Mouse (Mus musculus): Measurements from ENCODE around the gene BC051019. TPM values are rescaled to one million over a fixed set of nuclear protein-coding genes. Genes with fewer than 3 reads are reported as not detected.

The BC051019 gene
- polyA plus RNA-seq (2014; fragmentation: Nextera tagmentation; extraction: Ambion mirVana), result 0.16 TPM in 1 of 2 replicates, not detected in the other

DNA sequence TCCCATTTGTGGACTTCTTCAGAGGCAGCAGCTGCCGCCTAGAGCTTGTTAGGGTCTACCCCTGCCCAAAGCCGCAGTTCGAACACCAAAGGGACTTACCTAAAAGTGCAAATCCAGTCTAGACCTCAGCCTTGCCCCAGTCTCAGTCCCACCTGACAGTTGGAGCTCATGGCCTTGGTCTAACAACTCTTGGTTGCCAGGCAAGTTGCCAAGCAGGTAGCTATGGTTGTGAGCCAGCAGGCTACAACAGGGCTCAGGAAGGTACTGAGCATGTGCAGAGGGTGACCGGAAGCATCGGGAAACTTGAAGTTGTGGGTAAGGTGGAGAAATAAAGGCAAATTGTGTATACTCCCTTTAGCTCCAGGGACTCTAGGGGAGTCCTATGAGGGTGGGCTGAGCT lies at the start of gene BC051019:
TSS of gene BC051019 (minus strand) at position 154 of the 400 bp plus-strand sequence.
- no peak for ATAC-seq (ENCODE audit: insufficient number of reproducible peaks, insufficient read depth, low FRiP score, low read depth)
- Histone ChIP-seq H3K27ac (replicated peaks in 1 of 2; ENCODE audit: control insufficient read depth in 1 of 2, insufficient read depth in 1 of 2, low read depth in 2 of 2, low read length in 2 of 2) (no peak within 1 kb of the TSS), H3K4me1 (ENCODE audit: control insufficient read depth in 2 of 2, insufficient read depth in 2 of 2, low read length in 2 of 2) (no peaks in the 10 kb centered on the region), H3K27me3 (ENCODE audit: control insufficient read depth, insufficient read depth, low read length) (no peaks in the 10 kb centered on the region), H3K4me2 (ENCODE audit: low read length) (no peak within 1 kb of the TSS), H3K9ac (ENCODE audit: low read length) (no peak within 1 kb of the TSS), H3K9me3 (ENCODE audit: control insufficient read depth, low read length) (peaks cover 4% of the 10 kb centered on the region; the same call in 1 of the 2 replicates), H3K4me3 (ENCODE audit: control insufficient read depth in 1 of 2, insufficient read depth in 1 of 2, low read depth in 1 of 2, low read length in 2 of 2) (no peak within 1 kb of the TSS), H3K36me3 (ENCODE audit: control insufficient read depth, insufficient read depth, low read length) (no peaks in the 10 kb centered on the region)
- WGBS, result 89% methylated on average over 5 of the region's 5 CpGs

GRCm38 (mm10) chr7:109772251-109772650 lies 48.6 kb upstream of the BC051019 start:
- H3K4me2 ChIP-seq (ENCODE audit: low read length), result no peak overlapping the region
- no peaks in the 10 kb centered on the region for H3K36me3 ChIP-seq (ENCODE audit: control insufficient read depth, insufficient read depth, low read length)
- H3K4me3 ChIP-seq (ENCODE audit: control insufficient read depth in 1 of 2, insufficient read depth in 1 of 2, low read depth in 1 of 2, low read length in 2 of 2), result no peak overlapping the region
- ATAC-seq (ENCODE audit: insufficient number of reproducible peaks, insufficient read depth, low FRiP score, low read depth), result no peak
- H3K9me3 ChIP-seq (ENCODE audit: control insufficient read depth, low read length), result no peaks in the 10 kb centered on the region
- H3K27ac ChIP-seq (replicated peaks in 1 of 2; ENCODE audit: control insufficient read depth in 1 of 2, insufficient read depth in 1 of 2, low read depth in 2 of 2, low read length in 2 of 2), result no peak overlapping the region
- H3K9ac ChIP-seq (ENCODE audit: low read length), result no peak overlapping the region
- no peaks in the 10 kb centered on the region for H3K27me3 ChIP-seq (ENCODE audit: control insufficient read depth, insufficient read depth, low read length)
- no peaks in the 10 kb centered on the region for H3K4me1 ChIP-seq (ENCODE audit: control insufficient read depth in 2 of 2, insufficient read depth in 2 of 2, low read length in 2 of 2)

GRCm38 (mm10) chr7:109768699-109769383 lies 45.2 kb upstream of the BC051019 start:
- WGBS, result 35% methylated on average over 2 of the region's 2 CpGs
- Histone ChIP-seq H3K4me2 (ENCODE audit: low read length) (no peak overlapping the region), H3K27ac (replicated peaks in 1 of 2; ENCODE audit: control insufficient read depth in 1 of 2, insufficient read depth in 1 of 2, low read depth in 2 of 2, low read length in 2 of 2) (no peak overlapping the region), H3K9me3 (ENCODE audit: control insufficient read depth, low read length) (no peaks in the 10 kb centered on the region), H3K36me3 (ENCODE audit: control insufficient read depth, insufficient read depth, low read length) (no peaks in the 10 kb centered on the region), H3K4me3 (ENCODE audit: control insufficient read depth in 1 of 2, insufficient read depth in 1 of 2, low read depth in 1 of 2, low read length in 2 of 2) (no peak overlapping the region), H3K27me3 (ENCODE audit: control insufficient read depth, insufficient read depth, low read length) (no peaks in the 10 kb centered on the region), H3K9ac (ENCODE audit: low read length) (no peak overlapping the region), H3K4me1 (ENCODE audit: control insufficient read depth in 2 of 2, insufficient read depth in 2 of 2, low read length in 2 of 2) (no peaks in the 10 kb centered on the region)
- no peak for ATAC-seq (ENCODE audit: insufficient number of reproducible peaks, insufficient read depth, low FRiP score, low read depth)

GRCm38 (mm10) chr7:109767575-109768350 lies 44.1 kb upstream of the BC051019 start:
- Histone ChIP-seq H3K27me3 (ENCODE audit: control insufficient read depth, insufficient read depth, low read length) (no peaks in the 10 kb centered on the region), H3K9ac (ENCODE audit: low read length) (no peak overlapping the region), H3K4me2 (ENCODE audit: low read length) (no peak overlapping the region), H3K4me3 (ENCODE audit: control insufficient read depth in 1 of 2, insufficient read depth in 1 of 2, low read depth in 1 of 2, low read length in 2 of 2) (no peak overlapping the region), H3K36me3 (ENCODE audit: control insufficient read depth, insufficient read depth, low read length) (no peaks in the 10 kb centered on the region), H3K27ac (replicated peaks in 1 of 2; ENCODE audit: control insufficient read depth in 1 of 2, insufficient read depth in 1 of 2, low read depth in 2 of 2, low read length in 2 of 2) (no peak overlapping the region), H3K4me1 (ENCODE audit: control insufficient read depth in 2 of 2, insufficient read depth in 2 of 2, low read length in 2 of 2) (no peaks in the 10 kb centered on the region), H3K9me3 (ENCODE audit: control insufficient read depth, low read length) (no peaks in the 10 kb centered on the region)
- no peak for ATAC-seq (ENCODE audit: insufficient number of reproducible peaks, insufficient read depth, low FRiP score, low read depth)
- WGBS, result 71% methylated on average over 7 of the region's 7 CpGs

- Histone ChIP-seq H3K9ac (ENCODE audit: low read length) (no peak overlapping the region), H3K4me1 (ENCODE audit: control insufficient read depth in 2 of 2, insufficient read depth in 2 of 2, low read length in 2 of 2) (no peaks in the 10 kb centered on the region), H3K4me2 (ENCODE audit: low read length) (no peak overlapping the region), H3K27me3 (ENCODE audit: control insufficient read depth, insufficient read depth, low read length) (no peaks in the 10 kb centered on the region), H3K27ac (replicated peaks in 1 of 2; ENCODE audit: control insufficient read depth in 1 of 2, insufficient read depth in 1 of 2, low read depth in 2 of 2, low read length in 2 of 2) (no peak overlapping the region), H3K9me3 (ENCODE audit: control insufficient read depth, low read length) (no peaks in the 10 kb centered on the region), H3K4me3 (ENCODE audit: control insufficient read depth in 1 of 2, insufficient read depth in 1 of 2, low read depth in 1 of 2, low read length in 2 of 2) (no peak overlapping the region), H3K36me3 (ENCODE audit: control insufficient read depth, insufficient read depth, low read length) (no peaks in the 10 kb centered on the region)
- 56% methylated on average over 2 of the region's 2 CpGs for WGBS
- no peak for ATAC-seq (ENCODE audit: insufficient number of reproducible peaks, insufficient read depth, low FRiP score, low read depth)
Observed at GRCm38 (mm10) chr7:109764009-109764408, 40.4 kb upstream of the BC051019 start.

DNA sequence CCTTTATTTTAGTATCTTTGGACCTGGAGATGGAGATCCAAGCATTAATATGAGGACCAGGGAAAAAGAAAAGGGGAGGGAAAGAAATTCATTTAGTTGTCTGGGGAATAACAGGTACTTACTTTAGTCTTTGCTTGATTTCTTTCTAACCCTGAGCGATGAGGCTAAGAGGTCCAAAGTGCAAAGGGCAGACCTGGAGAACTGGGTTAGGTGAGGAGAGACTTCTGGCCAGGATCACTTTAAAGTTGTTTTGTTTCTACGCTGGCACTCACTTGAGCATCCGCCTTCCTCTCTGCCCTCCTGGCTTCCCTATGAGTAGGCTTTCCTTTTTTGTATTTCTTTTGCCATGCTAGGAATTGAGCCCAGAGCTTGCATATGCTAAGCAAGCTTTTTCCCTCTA lies 32.6 kb upstream of the BC051019 start:
- peaks cover 2 to 11% of the 10 kb centered on the region in 2 experiments; a peak in 3 of 4 replicates for H3K4me1 ChIP-seq (ENCODE audit: control insufficient read depth in 2 of 2, insufficient read depth in 2 of 2, low read length in 2 of 2)
- no peaks in the 10 kb centered on the region for H3K27me3 ChIP-seq (ENCODE audit: control insufficient read depth, insufficient read depth, low read length)
- WGBS, result 97% methylated on average over 3 of the region's 3 CpGs
- H3K4me3 ChIP-seq (ENCODE audit: control insufficient read depth in 1 of 2, insufficient read depth in 1 of 2, low read depth in 1 of 2, low read length in 2 of 2), result no peak overlapping the region
- H3K27ac ChIP-seq (replicated peaks in 1 of 2; ENCODE audit: control insufficient read depth in 1 of 2, insufficient read depth in 1 of 2, low read depth in 2 of 2, low read length in 2 of 2), result no peak overlapping the region
- no peak for ATAC-seq (ENCODE audit: insufficient number of reproducible peaks, insufficient read depth, low FRiP score, low read depth)
- no peak overlapping the region for H3K9ac ChIP-seq (ENCODE audit: low read length)
- H3K9me3 ChIP-seq (ENCODE audit: control insufficient read depth, low read length), result no peaks in the 10 kb centered on the region
- no peak overlapping the region for H3K4me2 ChIP-seq (ENCODE audit: low read length)
- H3K36me3 ChIP-seq (ENCODE audit: control insufficient read depth, insufficient read depth, low read length), result 0 out of 2 replicates have a peak, but pooled peaks cover 4% of the 10 kb centered on the region

DNA sequence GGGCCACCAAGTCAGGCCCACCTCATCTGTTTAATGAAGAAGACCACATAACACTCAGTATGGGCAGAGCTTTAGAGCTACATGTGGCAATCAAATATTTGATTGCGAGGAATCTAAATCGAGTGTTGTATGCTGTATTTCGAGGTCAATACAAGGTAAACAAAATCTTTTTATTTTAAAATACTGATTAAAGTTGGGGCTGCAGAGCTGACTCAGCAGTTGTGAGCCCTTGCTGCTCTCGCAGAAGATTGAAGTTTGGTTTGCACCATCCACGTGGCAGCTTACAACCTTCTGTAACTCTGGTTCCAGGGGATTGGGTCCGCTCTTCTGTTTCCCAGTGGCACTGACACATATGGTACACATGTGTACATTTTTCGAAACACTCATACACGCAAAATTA lies 30.4 kb upstream of the BC051019 start:
- H3K9me3 ChIP-seq (ENCODE audit: control insufficient read depth, low read length), result no peaks in the 10 kb centered on the region
- H3K4me1 ChIP-seq (ENCODE audit: control insufficient read depth in 2 of 2, insufficient read depth in 2 of 2, low read length in 2 of 2), result peaks cover 2 to 17% of the 10 kb centered on the region in 2 experiments; a peak in 3 of 4 replicates
- no peak overlapping the region for H3K4me2 ChIP-seq (ENCODE audit: low read length)
- H3K4me3 ChIP-seq (ENCODE audit: control insufficient read depth in 1 of 2, insufficient read depth in 1 of 2, low read depth in 1 of 2, low read length in 2 of 2), result no peak overlapping the region
- no peak for ATAC-seq (ENCODE audit: insufficient number of reproducible peaks, insufficient read depth, low FRiP score, low read depth)
- 90% methylated on average over 8 of the region's 8 CpGs for WGBS
- no peak overlapping the region for H3K9ac ChIP-seq (ENCODE audit: low read length)
- no peaks in the 10 kb centered on the region for H3K27me3 ChIP-seq (ENCODE audit: control insufficient read depth, insufficient read depth, low read length)
- H3K36me3 ChIP-seq (ENCODE audit: control insufficient read depth, insufficient read depth, low read length), result peaks cover 10% of the 10 kb centered on the region; the same call in 1 of the 2 replicates
- no peak overlapping the region for H3K27ac ChIP-seq (replicated peaks in 1 of 2; ENCODE audit: control insufficient read depth in 1 of 2, insufficient read depth in 1 of 2, low read depth in 2 of 2, low read length in 2 of 2)
